Mouse (Mus musculus): ENCODE results near the gene Rps6kb1. TPM values are rescaled to one million over a fixed set of nuclear protein-coding genes. Genes with fewer than 3 reads are reported as not detected.

Rps6kb1 gene
- total RNA-seq, 2 experiments from 2014 or later: 31.9 to 43.7 TPM

DNA sequence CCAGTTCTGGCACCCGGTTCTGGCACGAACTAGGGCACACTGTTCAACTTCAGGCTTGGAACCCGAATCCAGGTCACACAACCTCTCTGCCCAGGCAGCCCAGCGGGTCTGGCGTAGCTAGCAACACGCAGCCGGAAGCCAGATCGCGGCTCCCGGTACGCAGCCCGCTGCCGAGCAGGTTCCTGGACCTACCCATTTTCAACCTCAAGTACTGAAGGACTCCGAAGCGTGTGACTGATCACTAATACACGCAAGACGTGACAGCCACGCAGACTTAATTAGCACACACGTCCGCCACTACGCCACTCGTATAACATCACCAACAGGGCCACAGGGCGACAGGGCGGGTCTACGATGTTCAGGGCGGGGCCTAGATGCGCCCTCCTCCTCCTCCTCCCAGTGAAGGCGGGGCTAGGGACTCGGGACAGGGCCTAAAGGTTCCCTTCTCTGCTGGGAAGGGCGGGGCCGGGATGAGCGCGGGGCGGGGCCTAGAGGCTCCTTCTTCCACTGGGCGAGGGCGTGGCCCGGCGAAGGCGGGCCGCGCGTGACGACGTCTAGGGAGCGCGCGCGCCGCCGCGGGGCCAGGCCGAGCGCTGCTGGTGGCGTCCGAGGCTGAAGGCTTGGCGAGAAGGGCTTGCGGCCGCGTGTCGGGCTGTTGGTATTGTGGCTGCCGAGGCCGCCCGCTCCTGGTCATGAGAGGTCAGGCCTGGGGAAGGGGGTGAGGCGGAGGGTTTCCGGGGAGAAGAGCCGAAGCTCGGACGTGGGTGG is 60.3 kb downstream of the Rps6kb1 start, which contains the start of gene Rnft1:
Gene Rnft1, plus strand, starts transcription at position 557 of the 768 bp plus-strand sequence.
- DNase-seq (ENCODE audit: low spot score in 2 of 2): peak; percentile 96 to 97

DNA sequence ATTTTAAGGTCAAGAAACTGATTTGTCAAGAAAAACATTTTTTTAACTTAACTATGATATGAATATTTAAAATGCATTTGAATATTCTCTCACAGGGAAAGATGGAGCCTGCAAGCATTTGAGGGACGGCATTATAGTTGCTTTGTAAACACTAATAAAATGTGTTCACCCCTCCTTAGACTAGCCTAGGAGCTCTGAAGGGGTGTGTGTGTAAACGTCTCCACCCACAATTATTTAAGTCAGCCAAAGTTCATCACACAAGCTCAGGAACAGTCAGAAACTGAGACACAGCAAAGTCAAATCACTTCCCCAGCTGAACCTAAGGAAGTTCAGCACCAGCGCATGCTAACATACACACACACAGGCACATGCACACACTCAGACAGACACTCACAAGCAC is 71.0 kb downstream of the Rps6kb1 start:
- DNase-seq (ENCODE audit: low spot score in 2 of 2): no peak

DNA sequence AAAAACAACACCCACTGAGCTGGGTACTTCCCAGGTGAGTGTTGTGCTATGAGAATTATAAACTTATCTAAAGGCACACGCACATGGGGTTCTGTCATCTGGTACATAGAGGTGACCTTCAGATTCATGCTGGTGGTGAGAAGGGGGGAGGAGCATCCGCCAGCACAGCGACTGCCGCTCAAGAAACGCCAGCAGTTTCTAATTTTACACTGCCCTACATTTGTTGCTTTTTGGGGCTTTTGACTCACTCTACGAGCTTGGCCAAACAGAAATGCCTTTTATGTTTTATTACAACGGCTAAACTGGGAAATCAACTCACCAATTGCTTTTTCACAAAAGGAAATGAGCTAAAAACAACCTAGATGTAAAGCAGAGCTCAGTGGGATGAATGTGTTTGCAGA is 71.8 kb downstream of the Rps6kb1 start:
- DNase-seq (ENCODE audit: low spot score in 2 of 2): no peak

DNA sequence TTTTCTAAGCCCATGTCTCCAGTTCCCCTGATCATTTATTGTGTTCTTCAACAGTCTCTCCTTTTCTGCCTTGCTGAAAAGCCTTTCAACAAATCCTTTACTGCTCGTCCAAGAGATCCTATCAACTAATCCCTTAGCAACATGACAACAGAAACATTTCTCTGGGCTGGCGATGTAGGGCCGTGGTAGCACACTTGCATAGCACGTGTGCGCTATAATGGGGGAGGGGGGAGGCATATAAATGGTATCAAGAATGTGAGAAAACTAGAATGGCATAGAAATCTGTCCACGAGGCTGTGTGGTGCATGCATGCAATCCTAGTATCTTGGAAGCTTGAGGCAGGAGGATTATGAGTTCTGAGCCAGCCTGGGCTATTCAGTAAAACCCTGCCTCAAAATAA is 72.8 kb downstream of the Rps6kb1 start:
- no peak for DNase-seq (ENCODE audit: low spot score in 2 of 2)

DNA sequence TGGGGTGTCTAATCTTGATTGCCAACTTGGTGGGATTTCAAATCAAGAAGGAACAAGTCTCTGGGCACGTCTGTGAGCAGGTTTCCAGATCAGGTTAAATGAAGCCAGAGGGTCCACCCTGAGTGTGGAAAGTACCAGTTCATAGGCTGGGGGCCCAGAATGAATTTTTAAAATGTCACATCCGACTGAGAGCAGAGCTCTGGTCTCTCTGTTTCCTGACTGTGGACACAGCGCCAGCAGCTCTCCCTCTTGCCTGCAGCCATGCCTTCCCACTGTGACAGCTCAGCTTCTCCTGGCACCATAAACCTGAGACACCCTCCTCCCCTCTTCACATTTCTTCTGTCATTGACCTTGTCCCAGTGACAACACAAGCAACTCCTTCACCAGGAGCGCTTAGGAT is 75.6 kb downstream of the Rps6kb1 start:
- DNase-seq (ENCODE audit: low spot score in 2 of 2): no peak

DNA sequence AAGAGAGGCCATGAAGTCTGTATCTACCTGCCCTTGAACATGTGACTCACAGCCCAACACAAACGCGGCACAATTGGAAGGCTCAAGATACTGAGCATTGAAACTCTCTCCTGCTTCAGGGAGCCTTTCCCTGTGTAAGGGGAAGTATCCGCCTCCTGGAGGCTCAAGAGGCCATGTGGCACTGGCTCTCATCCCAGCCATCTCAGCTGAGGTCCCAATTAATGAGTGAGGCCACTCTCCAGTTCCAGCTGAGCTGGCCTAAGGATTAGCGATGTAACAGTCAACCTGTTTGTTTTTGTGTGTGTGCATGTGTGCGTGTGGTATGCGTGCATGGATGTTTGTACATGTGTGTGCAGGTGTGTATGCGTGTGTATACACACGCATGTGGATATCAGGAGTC is 76.3 kb downstream of the Rps6kb1 start:
- DNase-seq (ENCODE audit: low spot score in 2 of 2): no peak

DNA sequence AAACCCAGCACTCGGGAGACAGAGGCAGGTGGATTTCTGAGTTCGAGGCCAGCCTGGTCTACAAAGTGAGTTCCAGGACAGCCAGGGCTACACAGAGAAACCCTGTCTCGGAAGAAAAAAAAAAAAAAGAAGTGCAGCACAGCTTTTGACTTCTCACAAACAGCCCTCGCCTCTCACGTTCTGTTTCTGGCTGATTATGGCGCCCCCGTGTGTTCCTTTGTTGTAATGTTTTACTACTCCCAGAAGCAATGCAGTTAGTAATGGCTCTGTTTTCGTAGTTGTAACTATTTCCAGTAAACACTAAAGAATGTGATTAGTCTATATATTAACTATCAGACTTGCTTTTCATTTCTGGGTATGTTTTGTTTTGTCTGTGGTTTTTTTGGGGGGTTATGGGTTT is 80.3 kb downstream of the Rps6kb1 start:
- peak; percentile 36 to 50 for DNase-seq (ENCODE audit: low spot score in 2 of 2)

DNA sequence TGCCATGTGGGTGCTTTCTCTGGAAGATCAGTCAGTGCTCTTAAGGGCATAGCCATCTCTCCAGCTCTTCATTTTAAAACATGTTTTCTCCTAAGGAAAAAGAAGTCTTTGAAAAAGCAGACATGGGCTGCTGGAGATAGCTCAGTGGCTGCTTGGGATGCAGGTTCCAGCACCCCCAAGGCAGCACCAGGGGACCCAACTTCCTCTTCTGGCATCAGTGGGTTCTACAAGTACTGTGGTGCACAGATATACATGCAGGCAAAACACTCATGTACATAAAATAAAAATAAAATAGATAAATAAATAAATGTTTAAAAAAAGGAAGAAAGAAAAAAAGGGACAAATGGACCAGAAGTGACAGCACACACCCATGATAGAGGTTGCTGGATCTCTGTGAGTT is 82.0 kb downstream of the Rps6kb1 start:
- no peak for DNase-seq (ENCODE audit: low spot score in 2 of 2)

DNA sequence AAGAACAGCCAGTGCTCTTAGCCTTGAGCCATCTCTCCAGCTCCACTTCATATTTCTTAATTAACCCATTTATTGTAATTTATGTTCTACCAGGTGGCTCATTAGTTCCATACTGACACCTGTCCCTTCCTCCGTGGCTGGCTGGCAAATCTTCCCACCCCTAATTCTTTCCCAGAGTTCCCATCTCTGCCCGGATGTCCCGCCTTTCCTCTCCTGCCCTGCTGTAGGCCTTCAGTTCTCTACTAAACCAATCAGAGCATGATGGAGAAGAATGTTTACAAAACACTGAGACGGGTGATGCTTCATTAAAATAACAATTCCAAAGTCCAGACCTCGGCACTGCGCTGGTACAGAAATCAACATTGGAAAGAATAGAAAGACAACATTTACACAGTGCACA is 85.7 kb downstream of the Rps6kb1 start:
- no peak for DNase-seq (ENCODE audit: low spot score in 2 of 2)

DNA sequence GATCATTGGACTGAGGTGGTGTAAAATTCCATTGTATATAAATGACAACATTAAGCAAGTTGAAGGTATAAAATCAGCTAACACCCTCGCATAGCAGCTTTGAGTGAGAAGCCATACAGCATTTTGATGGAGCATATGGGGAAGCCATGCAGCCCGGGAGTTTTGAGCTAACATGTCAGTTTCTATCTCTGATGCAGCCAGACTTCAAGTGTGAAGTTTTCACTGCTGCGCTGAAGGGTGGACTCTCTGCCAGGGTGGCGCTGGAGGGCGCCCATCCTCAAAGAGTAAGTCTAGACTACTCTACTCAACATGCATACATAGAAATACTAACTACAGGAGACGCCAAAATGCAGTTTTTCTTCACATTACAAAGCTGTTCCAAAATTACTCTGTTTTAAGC is 87.1 kb downstream of the Rps6kb1 start:
- DNase-seq (ENCODE audit: low spot score in 2 of 2): no peak

DNA sequence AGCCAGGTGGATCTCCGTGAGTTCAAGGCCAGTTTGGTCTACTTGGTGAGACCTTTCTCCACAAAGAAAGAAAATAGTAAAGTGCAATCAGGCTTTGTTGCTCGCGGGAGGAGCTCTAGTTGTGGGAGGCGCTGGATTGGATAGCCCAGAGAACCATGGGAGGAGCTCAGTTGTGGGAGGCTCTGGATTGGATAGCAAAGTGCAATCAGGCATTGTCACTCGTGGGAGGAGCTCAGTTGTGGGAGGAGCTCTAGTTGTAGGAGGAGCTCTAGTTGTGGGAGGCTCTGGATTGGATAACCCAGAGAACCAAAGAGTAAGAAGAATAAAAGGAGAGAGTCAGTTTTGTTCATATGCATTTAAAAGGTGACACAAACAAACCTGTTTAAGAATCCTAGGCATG is 90.6 kb downstream of the Rps6kb1 start:
- DNase-seq (ENCODE audit: low spot score in 2 of 2): no peak

Small RNA genes within 50 kb of the gene (microRNA-seq; reads per million reads assigned to microRNA genes)
- 5,695 to 43,766 reads per million in 2 experiments for gene Mir21a (ENCODE audit: borderline number of aligned reads in 2 of 2)

Other genes starting within 250 kb of the Rps6kb1 start
- gene Med13, start 187.2 kb downstream of the Rps6kb1 start, total RNA-seq (2021): 10 to 100 TPM; 42.3 to 42.5 TPM
- 10 to 100 TPM; 32.2 to 42.1 TPM for gene Rnft1, start 60.1 kb downstream of the Rps6kb1 start, total RNA-seq (2021)
- gene Tubd1, start 186 bp upstream of the Rps6kb1 start, total RNA-seq (2021): 1 to 10 TPM; 6.2 to 7.7 TPM
- gene Vmp1, start 139.0 kb upstream of the Rps6kb1 start, total RNA-seq (2021): 100 to 1,000 TPM; 106 to 139 TPM
- 10 to 100 TPM; 12.4 to 12.7 TPM for gene Ptrh2, start 139.2 kb upstream of the Rps6kb1 start, total RNA-seq (2021)
- gene Cltc, start 212.8 kb upstream of the Rps6kb1 start, total RNA-seq (2021): 100 to 1,000 TPM; 258 to 298 TPM